Mouse (Mus musculus) brain, adult 2 months (tissue): ENCODE measurements around the gene Cbr2.
A peak's percentile ranks its signal among the peaks of the same experiment; 100 is the strongest.

Source experiments
- DNase-seq: peaks from one replicate; pipeline ENCODE4 v3.0.0; 2011; ENCODE audit warnings: low read depth, low spot score

The Cbr2 gene

GRCm38 (mm10) chr11:120712771-120713568, 18.9 kb downstream of the Cbr2 start:
- DNase-seq, result peak; percentile 62

- no peak for DNase-seq
These were observed 19.8 kb downstream of the Cbr2 start for GRCm38 (mm10) chr11:120711980-120712604.

GRCm38 (mm10) chr11:120710672-120711071, 21.2 kb downstream of the Cbr2 start:
- no peak for DNase-seq

- DNase-seq, result no peak
These were observed 22.4 kb downstream of the Cbr2 start for GRCm38 (mm10) chr11:120709551-120709950.

- DNase-seq, result no peak
These were observed 23.9 kb downstream of the Cbr2 start for GRCm38 (mm10) chr11:120707969-120708368.

- DNase-seq, result no peak
These were observed 24.7 kb downstream of the Cbr2 start for GRCm38 (mm10) chr11:120707225-120707624.

- no peak for DNase-seq
These were observed 25.8 kb downstream of the Cbr2 start for GRCm38 (mm10) chr11:120706120-120706519.

- no peak for DNase-seq
These were observed 27.2 kb downstream of the Cbr2 start for GRCm38 (mm10) chr11:120704486-120705325.

GRCm38 (mm10) chr11:120703696-120704454, 28.0 kb downstream of the Cbr2 start:
- peak; percentile 39 for DNase-seq

GRCm38 (mm10) chr11:120697741-120698140, 34.2 kb downstream of the Cbr2 start:
- DNase-seq, result peak; percentile 65

GRCm38 (mm10) chr11:120696568-120696967, 35.3 kb downstream of the Cbr2 start:
- no peak for DNase-seq

- DNase-seq, result no peak
These were observed 36.3 kb downstream of the Cbr2 start for GRCm38 (mm10) chr11:120695641-120696040.

GRCm38 (mm10) chr11:120695184-120695583, 36.7 kb downstream of the Cbr2 start:
- DNase-seq, result no peak

- DNase-seq, result no peak
These were observed 38.5 kb downstream of the Cbr2 start for GRCm38 (mm10) chr11:120693461-120693860.

GRCm38 (mm10) chr11:120692471-120693011, 39.4 kb downstream of the Cbr2 start:
- DNase-seq, result peak; percentile 60

- no peak for DNase-seq
These were observed 42.5 kb downstream of the Cbr2 start for GRCm38 (mm10) chr11:120689365-120689764.

- DNase-seq, result no peak
These were observed 45.2 kb downstream of the Cbr2 start for GRCm38 (mm10) chr11:120686650-120687272.

GRCm38 (mm10) chr11:120684660-120685059, 47.3 kb downstream of the Cbr2 start:
- DNase-seq, result no peak

GRCm38 (mm10) chr11:120684086-120684485, 47.8 kb downstream of the Cbr2 start:
- DNase-seq, result no peak

GRCm38 (mm10) chr11:120683536-120683935, 48.4 kb downstream of the Cbr2 start:
- DNase-seq, result no peak

GRCm38 (mm10) chr11:120682683-120683082, 49.2 kb downstream of the Cbr2 start:
- DNase-seq, result no peak
